Mouse (Mus musculus) thymus, adult 2 months (tissue): ENCODE data around the gene Syce2.

Source experiments
- CTCF ChIP-seq: fragments of 200-500 bp; IDR thresholded peaks from 2 replicates; pipeline ENCODE4 v1.5.1; 2012; ENCODE audit warnings: mild to moderate bottlenecking, control low read depth, low read length, moderate library complexity, borderline replicate concordance; ENCODE audit not compliant: control insufficient read depth, poor library complexity, insufficient read depth; ENCODE audit errors: extremely low read depth
- POLR2A ChIP-seq: fragments of 200-500 bp; IDR thresholded peaks from 2 replicates; pipeline ENCODE4 v1.6.1; 2012; ENCODE audit warnings: mild to moderate bottlenecking, low read length, control low read depth, moderate library complexity; ENCODE audit not compliant: control insufficient read depth, poor library complexity, insufficient read depth; ENCODE audit errors: extremely low read depth

DNA sequence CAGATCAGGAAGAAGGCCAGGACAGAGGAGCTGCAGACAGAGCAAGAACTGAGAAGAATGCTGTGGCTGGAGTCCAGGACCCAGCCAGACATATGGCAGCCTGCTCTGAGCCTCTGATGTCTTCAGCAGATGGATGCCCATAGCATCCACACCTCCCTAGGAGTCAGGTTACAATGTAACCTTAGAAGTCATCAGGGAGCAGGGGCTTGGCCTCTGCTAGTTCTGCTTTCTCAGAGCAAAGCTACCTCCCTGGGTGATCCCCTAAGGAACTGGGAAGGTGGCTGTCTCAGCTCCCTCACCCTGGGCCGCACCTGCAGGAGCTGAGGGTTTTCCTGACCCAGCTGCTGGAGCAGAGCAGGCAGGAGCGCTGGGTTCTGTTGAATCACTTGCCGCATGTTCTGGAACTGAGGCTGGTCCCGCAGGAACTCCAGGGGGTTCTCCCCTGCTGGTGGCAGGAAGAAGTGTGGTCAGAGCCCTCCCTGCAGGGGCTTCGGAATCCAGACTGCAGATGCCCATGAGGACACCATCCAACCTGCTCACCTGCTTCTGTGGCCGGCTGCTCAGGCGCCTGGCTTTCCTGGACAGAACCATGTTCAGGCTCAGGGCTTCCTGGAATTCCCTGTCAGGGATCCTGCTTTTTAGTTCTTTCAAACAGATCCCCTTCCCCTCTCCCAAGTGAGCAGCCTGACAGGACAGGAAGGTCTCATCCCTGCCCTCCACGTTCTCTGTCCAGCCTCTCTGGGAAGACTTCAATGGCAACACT lies 34.6 kb upstream of the Syce2 start:
- no peak for TF ChIP-seq CTCF
- no peak for TF ChIP-seq POLR2A
